Mouse (Mus musculus) embryonic facial prominence, embryonic 14.5 days (tissue): Measurements from ENCODE around the gene Fam78b. TPM values are rescaled to one million over a fixed set of nuclear protein-coding genes. Genes with fewer than 3 reads are reported as not detected.
A peak's percentile ranks its signal among the peaks of the same experiment; 100 is the strongest.

Experiments
- ATAC-seq: fragments of 200-750 bp; cut with Nextera tagmentation; 2 replicates; pipeline ENCODE4 v1.8.0; 2017; ENCODE audit warnings: low read depth, moderate number of reproducible peaks, moderate TSS enrichment
- DNase-seq: peaks from one replicate; pipeline ENCODE4 v3.0.0-alpha.2; 2015; ENCODE audit warnings: low spot score
- H3K27ac ChIP-seq: fragments of 300-500 bp; sonication (generic); replicated peaks from 2 replicates; pipeline ENCODE4 v1.5.1; 2014; ENCODE audit warnings: low read depth, mild to moderate bottlenecking, low read length, moderate library complexity
- H3K27me3 ChIP-seq: fragments of 300-500 bp; sonication (generic); replicated peaks from 2 replicates; pipeline ENCODE4 v1.6.1; 2014; ENCODE audit warnings: low read length; ENCODE audit not compliant: control insufficient read depth, insufficient read depth
- H3K36me3 ChIP-seq: fragments of 300-500 bp; sonication (generic); 2 replicates; pipeline ENCODE4 v1.6.1; 2014; ENCODE audit warnings: low read length, mixed read lengths; ENCODE audit not compliant: control insufficient read depth, insufficient read depth
- H3K4me1 ChIP-seq: fragments of 300-500 bp; sonication (generic); 2 replicates; pipeline ENCODE4 v1.6.1; 2014; ENCODE audit warnings: antibody characterized with exemption, low read length; ENCODE audit not compliant: control insufficient read depth, insufficient read depth
- H3K4me2 ChIP-seq: fragments of 300-500 bp; sonication (generic); 2 replicates; pipeline ENCODE4 v1.6.1; 2014; ENCODE audit warnings: low read depth, mild to moderate bottlenecking, low read length, moderate library complexity, mixed read lengths
- H3K4me3 ChIP-seq: fragments of 300-500 bp; sonication (generic); 2 replicates; pipeline ENCODE4 v1.5.1; 2014; ENCODE audit warnings: low read depth, mild to moderate bottlenecking, low read length
- H3K9ac ChIP-seq: fragments of 300-500 bp; sonication (generic); 2 replicates; pipeline ENCODE4 v1.6.1; 2014; ENCODE audit warnings: low read depth, mild to moderate bottlenecking, low read length, moderate library complexity, mixed read lengths
- H3K9me3 ChIP-seq: fragments of 300-500 bp; sonication (generic); 2 replicates; pipeline ENCODE4 v1.6.1; 2016; ENCODE audit warnings: low read length; ENCODE audit not compliant: control insufficient read depth
- WGBS: fragments of 180-500 bp; shearing (Covaris S2); extraction: QIAGEN DNeasy Blood & Tissue Kit; methylation state at CpG from one replicate; pipeline ENCODE4 v1.1.7; 2014; 5-methylcytosine and 5-hydroxymethylcytosine counted together
- polyA plus RNA-seq: library from polyadenylated mRNA; unstranded; fragments of >200 nt; fragmentation: Nextera tagmentation; extraction: Ambion mirVana; gene quantifications from 2 replicates; pipeline ENCODE4 v1.2.1, GENCODE M21; 2014

Fam78b gene
- 1.6 and 2.3 TPM in 2 replicates for polyA plus RNA-seq

GRCm38 (mm10) chr1:167001174-167001843 lies at the start of gene Fam78b:
Gene Fam78b (plus strand): TSS chr1:167001417.
- H3K4me3 ChIP-seq, result peak within 1 kb of the TSS; percentile 78
- H3K9me3 ChIP-seq, result no peaks in the 10 kb centered on the region
- H3K4me1 ChIP-seq, result peaks cover 11% of the 10 kb centered on the region; the same call in 1 of the 2 replicates
- no peaks in the 10 kb centered on the region for H3K36me3 ChIP-seq
- H3K9ac ChIP-seq, result peak within 1 kb of the TSS; percentile 80
- DNase-seq (no peak), ATAC-seq (peak; percentile 72)
- peaks cover 20% of the 10 kb centered on the region for H3K27me3 ChIP-seq
- H3K4me2 ChIP-seq, result peak within 1 kb of the TSS; percentile 94
- peak within 1 kb of the TSS; percentile 36 for H3K27ac ChIP-seq
- WGBS, result 0% methylated on average over 7 of the region's 85 CpGs

- H3K4me1 ChIP-seq, result no peaks in the 10 kb centered on the region
- no peak overlapping the region for H3K27ac ChIP-seq
Measured at GRCm38 (mm10) chr1:166964508-166964907, 36.7 kb upstream of the Fam78b start.

GRCm38 (mm10) chr1:166968271-166968670 lies 32.9 kb upstream of the Fam78b start:
- 71% methylated on average over 5 of the region's 5 CpGs for WGBS
- ATAC-seq, result no peak
- no peaks in the 10 kb centered on the region for H3K36me3 ChIP-seq

More at GRCm38 (mm10) chr1:166964508-166964907, 36.7 kb upstream of the Fam78b start:
- DNase-seq, result peak; percentile 83
- Histone ChIP-seq H3K4me2 (no peak overlapping the region), H3K36me3 (no peaks in the 10 kb centered on the region), H3K4me3 (no peak overlapping the region), H3K9ac (no peak overlapping the region), H3K9me3 (no peaks in the 10 kb centered on the region), H3K27me3 (no peaks in the 10 kb centered on the region)
- WGBS, result 31% methylated on average over 10 of the region's 10 CpGs
- ATAC-seq, result no peak

GRCm38 (mm10) chr1:166973731-166974130 lies 27.5 kb upstream of the Fam78b start:
- 85% methylated on average over 3 of the region's 3 CpGs for WGBS
- Histone ChIP-seq H3K9ac (no peak overlapping the region), H3K4me1 (no peaks in the 10 kb centered on the region), H3K4me2 (no peak overlapping the region), H3K36me3 (no peaks in the 10 kb centered on the region), H3K4me3 (no peak overlapping the region), H3K9me3 (no peaks in the 10 kb centered on the region), H3K27ac (no peak overlapping the region), H3K27me3 (no peaks in the 10 kb centered on the region)
- DNase-seq, result no peak
- ATAC-seq, result no peak

More at GRCm38 (mm10) chr1:166968271-166968670, 32.9 kb upstream of the Fam78b start:
- no peak for DNase-seq
- Histone ChIP-seq H3K27ac (no peak overlapping the region), H3K27me3 (no peaks in the 10 kb centered on the region), H3K9ac (no peak overlapping the region), H3K9me3 (no peaks in the 10 kb centered on the region), H3K4me3 (no peak overlapping the region), H3K4me2 (no peak overlapping the region), H3K4me1 (no peaks in the 10 kb centered on the region)

- Histone ChIP-seq H3K36me3 (no peaks in the 10 kb centered on the region), H3K4me1 (no peaks in the 10 kb centered on the region), H3K4me2 (no peak overlapping the region), H3K9me3 (no peaks in the 10 kb centered on the region), H3K4me3 (no peak overlapping the region), H3K27me3 (no peaks in the 10 kb centered on the region), H3K9ac (no peak overlapping the region), H3K27ac (no peak overlapping the region)
- ATAC-seq (no peak), DNase-seq (peak; percentile 5)
- WGBS, result 43% methylated on average over 5 of the region's 5 CpGs
Measured at GRCm38 (mm10) chr1:166978611-166979010, 22.6 kb upstream of the Fam78b start.

- Histone ChIP-seq H3K4me1 (no peaks in the 10 kb centered on the region), H3K9ac (no peak overlapping the region), H3K27me3 (no peaks in the 10 kb centered on the region), H3K4me2 (no peak overlapping the region), H3K4me3 (no peak overlapping the region), H3K36me3 (no peaks in the 10 kb centered on the region), H3K27ac (no peak overlapping the region), H3K9me3 (no peaks in the 10 kb centered on the region)
- ATAC-seq (no peak), DNase-seq (no peak)
- 35% methylated on average over 5 of the region's 5 CpGs for WGBS
Measured at GRCm38 (mm10) chr1:166994266-166994665, 7.0 kb upstream of the Fam78b start.

GRCm38 (mm10) chr1:166996250-166996649 lies 5.0 kb upstream of the Fam78b start:
- 83% methylated on average over 8 of the region's 8 CpGs for WGBS
- no peak for ATAC-seq

GRCm38 (mm10) chr1:166996811-166997210 lies 4.4 kb upstream of the Fam78b start:
- ATAC-seq, result no peak
- H3K27ac ChIP-seq, result no peak overlapping the region

More at GRCm38 (mm10) chr1:166996250-166996649, 5.0 kb upstream of the Fam78b start:
- H3K36me3 ChIP-seq, result no peaks in the 10 kb centered on the region
- no peaks in the 10 kb centered on the region for H3K27me3 ChIP-seq
- H3K4me1 ChIP-seq, result 0 out of 2 replicates have a peak, but pooled peaks cover 4% of the 10 kb centered on the region
- H3K4me3 ChIP-seq, result no peak overlapping the region
- no peak for DNase-seq
- no peaks in the 10 kb centered on the region for H3K9me3 ChIP-seq
- H3K27ac ChIP-seq, result no peak overlapping the region
- no peak overlapping the region for H3K9ac ChIP-seq
- H3K4me2 ChIP-seq, result no peak overlapping the region

More at GRCm38 (mm10) chr1:166996811-166997210, 4.4 kb upstream of the Fam78b start:
- Histone ChIP-seq H3K36me3 (no peaks in the 10 kb centered on the region), H3K4me3 (no peak overlapping the region), H3K9me3 (no peaks in the 10 kb centered on the region), H3K9ac (no peak overlapping the region), H3K4me1 (peaks cover 9% of the 10 kb centered on the region; the same call in 1 of the 2 replicates), H3K4me2 (no peak overlapping the region), H3K27me3 (peaks cover 4% of the 10 kb centered on the region)
- WGBS, result 45% methylated on average over 7 of the region's 7 CpGs
- no peak for DNase-seq
